Mouse (Mus musculus) granulocyte monocyte progenitor cell, adult 5-6 weeks (primary cell): ENCODE data around the gene Tpcn2. TPM values are rescaled to one million over a fixed set of nuclear protein-coding genes. Genes with fewer than 3 reads are reported as not detected.

ENCODE experiments used
- ATAC-seq: replicated peaks from 2 replicates; pipeline ENCODE4 v1.8.0; 2016; ENCODE audit warnings: mild to moderate bottlenecking, moderate TSS enrichment, inconsistent platforms; ENCODE audit not compliant: poor library complexity, severe bottlenecking
- total RNA-seq, 2 experiments: library from RNA; stranded (forward) in 1 of 2; stranded (reverse) in 1 of 2; fragments of 200-712, 200-1000 nt in 1 of 2; fragments of >200 nt in 1 of 2; fragmentation: Nextera tagmentation in 1 of 2; gene quantifications; 2 replicates each; pipeline ENCODE4 v1.2.3; 2014 to 2017

Gene Tpcn2
- total RNA-seq, 2 experiments from 2014 or later: 3.6 to 7.9 TPM

DNA sequence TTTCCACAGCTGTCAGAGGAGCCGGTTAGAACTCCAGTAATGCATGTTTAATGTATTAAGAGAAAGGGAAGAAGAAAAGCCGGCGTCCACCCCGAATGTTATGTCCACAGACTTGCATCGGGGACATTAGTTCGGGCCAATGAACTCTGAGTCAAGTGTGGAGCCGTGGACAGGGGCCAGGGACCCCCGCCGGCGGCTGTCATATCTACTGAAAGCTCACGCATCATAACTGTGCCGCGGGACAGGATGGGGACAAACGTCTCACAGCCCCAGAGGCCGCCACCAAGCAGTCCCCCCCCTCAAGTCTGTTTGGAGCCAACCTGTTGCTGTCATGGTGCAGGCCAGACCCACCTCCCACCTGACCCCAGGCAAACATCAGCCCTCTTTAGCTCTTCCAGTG is 110.2 kb downstream of the Tpcn2 start:
- no peak for ATAC-seq

- no peak for ATAC-seq
Measured at GRCm38 (mm10) chr7:145173116-145173515, 110.7 kb downstream of the Tpcn2 start.

- ATAC-seq: no peak
Measured at GRCm38 (mm10) chr7:145169703-145170102, 114.1 kb downstream of the Tpcn2 start.

DNA sequence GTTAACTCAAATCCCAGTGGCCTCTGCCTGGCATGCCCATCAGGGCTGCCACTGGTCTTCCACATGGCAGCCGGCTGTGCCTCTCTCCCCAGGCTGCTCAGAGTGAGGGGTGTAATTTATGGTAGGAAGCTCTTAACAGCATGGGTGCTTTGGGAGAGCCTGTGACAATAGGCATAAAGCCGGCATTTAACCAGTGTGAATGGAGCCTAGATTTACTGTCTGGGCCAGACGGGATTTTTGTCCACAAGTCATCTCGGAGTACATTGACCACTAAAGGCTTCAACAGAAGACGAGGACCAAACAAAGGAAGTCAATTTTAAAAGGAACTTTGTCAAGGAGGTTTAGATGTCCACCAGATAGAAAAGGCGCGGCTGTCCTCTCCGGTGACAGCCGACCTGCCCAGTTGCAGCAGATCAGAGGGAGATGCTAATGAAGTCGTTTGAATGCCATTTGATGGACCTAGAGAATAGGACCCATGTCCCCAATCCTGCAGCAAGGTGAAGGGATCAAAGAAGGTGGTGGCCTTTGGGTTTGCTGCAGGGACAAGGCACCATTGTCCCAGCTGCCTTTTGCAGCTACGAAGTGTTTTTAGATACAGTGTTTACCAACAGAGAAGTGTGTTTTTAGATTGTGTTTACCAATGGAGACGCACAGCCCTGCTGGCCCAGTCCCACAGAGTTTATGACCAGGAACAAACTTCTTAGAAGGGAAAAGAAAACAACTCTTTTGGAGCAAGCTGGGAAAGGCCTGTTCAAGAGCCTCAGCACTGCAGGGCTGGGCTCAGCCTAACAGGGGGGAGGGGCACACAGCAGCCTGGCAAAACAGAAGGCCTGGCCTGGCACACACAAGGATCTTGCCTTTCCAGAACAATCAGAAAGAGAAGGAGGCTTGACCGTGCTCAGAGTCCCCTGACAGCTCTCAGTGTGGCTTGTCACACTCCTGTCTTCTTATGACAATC is 124.2 kb downstream of the Tpcn2 start:
- no peak for ATAC-seq

DNA sequence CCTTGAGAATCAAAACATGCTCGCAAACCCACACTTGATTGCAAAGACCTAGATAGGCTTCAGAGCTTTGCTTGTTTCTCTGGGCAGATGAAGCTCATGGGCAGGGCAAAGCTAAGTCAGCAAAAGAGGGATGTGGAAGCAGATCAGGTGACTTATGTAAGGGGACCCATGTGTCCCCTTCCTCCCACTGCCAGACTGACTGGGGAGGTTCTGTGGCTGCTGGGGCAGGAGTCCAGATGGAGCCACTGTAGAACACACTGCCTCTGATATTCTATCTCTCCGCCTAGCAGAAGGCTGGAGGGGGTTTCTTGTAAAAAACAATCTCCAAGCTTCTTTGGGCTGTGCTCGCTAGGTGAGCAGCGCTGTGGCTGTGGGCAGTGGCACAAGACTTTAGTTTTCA is 128.1 kb downstream of the Tpcn2 start:
- ATAC-seq: no peak

- no peak for ATAC-seq
Measured at GRCm38 (mm10) chr7:145154066-145154465, 129.7 kb downstream of the Tpcn2 start.

DNA sequence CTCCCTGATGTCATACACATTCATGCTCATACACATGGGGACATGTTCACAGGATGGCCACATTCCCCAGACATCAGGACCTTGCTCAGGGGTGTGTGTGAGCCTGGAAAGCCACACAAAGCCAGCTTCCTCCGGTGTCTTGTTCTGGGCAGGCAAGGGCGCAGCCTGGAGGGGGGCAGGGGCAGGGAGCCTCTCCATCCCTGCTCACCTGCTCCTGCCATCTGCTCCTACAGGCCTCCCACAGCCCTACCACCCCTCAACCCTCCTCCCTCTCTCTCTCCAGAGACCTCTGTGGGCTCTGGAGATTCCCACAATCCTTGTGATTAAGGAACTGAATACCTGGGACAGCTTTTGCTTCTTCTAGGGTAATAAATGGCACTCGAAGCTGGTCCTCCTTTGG is 132.0 kb downstream of the Tpcn2 start:
- no peak for ATAC-seq

GRCm38 (mm10) chr7:145148902-145149301 is 134.9 kb downstream of the Tpcn2 start:
- ATAC-seq: peak; percentile 79

DNA sequence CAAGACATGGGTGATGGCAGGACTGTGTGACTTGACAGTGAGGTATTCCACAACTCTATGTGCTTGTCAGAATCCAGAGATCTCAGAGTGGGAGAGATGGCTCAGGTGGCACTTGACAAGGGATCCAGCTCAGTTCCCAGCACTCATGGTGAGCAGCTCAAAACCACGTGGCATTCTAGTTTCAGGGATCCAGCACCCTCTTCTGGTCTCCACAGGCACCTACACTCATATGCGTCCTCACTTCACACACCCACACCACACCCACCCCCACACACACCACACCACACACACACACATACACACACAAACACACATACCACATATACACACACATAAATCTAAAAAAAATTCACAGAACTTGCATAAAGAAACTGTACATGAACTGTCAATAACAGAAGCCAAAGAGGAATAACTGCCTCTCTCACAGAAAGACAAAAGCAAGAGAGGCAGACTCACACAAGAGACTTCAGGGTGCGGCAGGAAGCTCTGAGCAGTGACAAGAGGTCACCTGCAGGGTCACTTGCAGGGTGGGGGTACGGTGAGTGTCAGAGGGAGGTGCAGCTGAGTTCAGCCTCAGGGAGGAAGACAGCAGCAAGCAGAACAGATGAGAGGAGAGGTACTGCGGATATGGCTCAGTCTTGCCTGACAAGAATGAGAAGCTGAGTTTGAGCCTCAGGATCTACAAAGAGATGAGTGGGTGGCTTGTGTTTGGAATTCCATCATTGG is 135.7 kb downstream of the Tpcn2 start:
- no peak for ATAC-seq

- ATAC-seq: no peak
Measured at GRCm38 (mm10) chr7:145146252-145146930, 137.4 kb downstream of the Tpcn2 start.

DNA sequence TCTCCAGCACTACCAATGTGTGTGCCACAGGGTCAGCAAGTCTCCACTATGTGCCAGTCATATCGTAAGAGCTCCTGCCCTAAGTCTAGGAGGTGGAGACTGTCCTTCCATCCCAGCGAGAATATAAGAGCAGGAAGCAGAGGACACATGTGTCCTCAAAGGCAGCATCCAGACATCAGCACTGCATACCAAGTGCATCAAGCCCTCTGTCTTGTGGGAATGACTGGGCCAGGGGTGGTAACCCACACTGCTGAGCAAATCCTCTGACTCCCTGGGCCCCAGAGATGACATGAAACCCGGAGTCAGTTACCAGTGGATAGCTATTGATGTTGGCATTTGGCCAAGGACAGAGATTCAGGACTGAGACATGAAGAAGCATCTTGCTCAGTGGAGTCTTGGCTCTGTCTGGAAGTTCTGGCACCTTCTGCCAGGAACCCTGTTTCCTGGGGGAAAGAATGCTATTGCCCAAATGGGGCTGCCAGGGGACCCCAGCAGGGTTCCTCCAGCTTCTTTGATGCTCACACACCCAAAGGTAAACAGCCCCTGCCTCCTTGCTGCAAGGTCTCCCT is 140.2 kb downstream of the Tpcn2 start:
- no peak for ATAC-seq

DNA sequence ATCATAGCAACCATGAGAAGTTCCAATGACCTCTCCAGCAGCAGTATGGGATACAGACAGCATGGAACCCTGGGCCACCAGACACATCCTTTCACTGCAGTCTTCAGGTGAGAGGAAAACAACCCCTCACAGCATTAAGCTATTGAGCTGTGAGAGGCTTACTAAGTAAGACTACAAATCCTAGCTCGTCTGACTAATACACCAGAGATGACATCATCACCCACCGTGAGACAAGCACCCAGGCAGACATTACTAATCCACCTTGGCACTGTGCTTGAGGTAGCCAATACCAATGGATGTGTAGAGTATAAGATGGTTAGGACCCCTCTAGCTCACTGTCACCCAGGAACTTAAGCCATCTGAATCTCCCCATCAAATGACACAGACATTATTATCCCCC is 143.2 kb downstream of the Tpcn2 start:
- ATAC-seq: no peak

DNA sequence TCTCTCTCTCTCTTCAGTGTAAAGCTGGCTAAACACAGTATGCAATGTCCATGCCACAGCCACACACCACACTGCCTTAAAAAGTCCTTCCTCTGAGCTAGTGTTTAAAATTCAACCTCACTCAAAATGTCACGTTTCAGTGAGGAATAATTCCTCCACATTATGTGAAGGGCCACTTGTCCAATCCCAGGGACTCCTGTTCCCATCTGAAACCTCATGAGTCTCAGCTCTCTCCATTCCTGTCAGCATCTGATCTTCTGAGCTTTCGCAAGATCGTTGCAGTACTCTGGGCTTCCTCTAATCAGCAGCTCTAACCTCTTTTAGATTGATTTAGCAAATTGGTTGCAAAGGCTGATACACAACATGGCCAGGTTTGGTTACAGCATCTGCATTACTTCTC is 144.2 kb downstream of the Tpcn2 start:
- ATAC-seq: no peak

DNA sequence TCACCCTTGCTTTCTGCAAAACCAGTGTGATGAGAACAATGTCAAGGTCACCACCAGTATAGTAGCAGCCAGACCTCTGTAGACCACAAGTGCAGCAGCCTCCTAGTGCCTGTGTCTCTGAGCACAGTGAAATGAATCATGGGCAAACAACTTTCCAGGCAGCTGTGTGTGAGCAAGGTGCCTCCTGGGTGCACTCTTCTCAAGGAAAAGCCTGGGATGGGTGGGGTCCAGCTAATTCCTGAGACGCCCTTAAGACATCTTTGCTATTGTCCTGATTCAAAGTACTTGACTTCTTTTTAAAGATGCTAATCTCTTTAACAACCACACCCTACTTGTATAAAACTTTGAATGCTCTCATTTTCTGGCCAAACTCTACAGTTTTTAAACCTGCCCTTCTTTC is 144.7 kb downstream of the Tpcn2 start:
- ATAC-seq: no peak

DNA sequence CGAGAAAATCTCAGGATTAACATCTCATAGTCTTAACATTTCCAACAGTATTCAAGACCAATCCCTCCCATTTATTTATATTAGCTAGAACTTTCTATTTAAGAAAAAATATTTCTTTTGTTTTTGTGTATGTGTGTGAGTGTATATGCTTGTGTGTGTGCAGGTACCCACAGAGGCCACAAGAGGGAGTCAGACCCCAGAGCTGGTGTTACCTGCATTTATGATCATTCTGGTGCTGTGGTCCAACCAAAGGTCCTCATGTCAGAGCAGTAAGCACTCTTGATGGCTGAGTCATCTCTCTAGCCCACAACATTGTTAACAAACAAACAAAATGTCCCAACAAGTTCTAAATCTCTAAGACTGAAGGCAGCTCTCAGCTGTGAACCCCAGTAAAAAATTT is 145.9 kb downstream of the Tpcn2 start:
- no peak for ATAC-seq

- no peak for ATAC-seq
Measured at GRCm38 (mm10) chr7:145136831-145137230, 147.0 kb downstream of the Tpcn2 start.

Other genes with a start within 250 kb of the Tpcn2 start
- gene 1810010D01Rik, start 75.9 kb downstream of the Tpcn2 start, total RNA-seq (2014; fragmentation: Nextera tagmentation): not detected in 2 replicates
- not detected in 2 replicates for gene 1810010D01Rik, start 75.9 kb downstream of the Tpcn2 start, total RNA-seq (2017)
- not detected in 2 replicates for gene Mrgprf, start 16.8 kb upstream of the Tpcn2 start, total RNA-seq (2014; fragmentation: Nextera tagmentation)
- gene Mrgprf, start 16.8 kb upstream of the Tpcn2 start, total RNA-seq (2017): not detected in 2 replicates
- not detected in 2 replicates for gene Mrgprd, start 30.8 kb upstream of the Tpcn2 start, total RNA-seq (2014; fragmentation: Nextera tagmentation)
- gene Mrgprd, start 30.8 kb upstream of the Tpcn2 start, total RNA-seq (2017): not detected in 2 replicates